Mouse (Mus musculus) megakaryocyte-erythroid progenitor cell, adult 5-6 weeks (primary cell): ENCODE data around the gene Dnhd1. TPM values are rescaled to one million over a fixed set of nuclear protein-coding genes. Genes with fewer than 3 reads are reported as not detected.
"Not testable (repeated sequence)": the region's sequence is repeated elsewhere in the genome, so short reads cannot be mapped to it uniquely, and the experiment has no call there.

Experiments used
- ATAC-seq: replicated peaks from 2 replicates; pipeline ENCODE4 v1.8.0; 2016; ENCODE audit warnings: mild to moderate bottlenecking, inconsistent platforms; ENCODE audit not compliant: severe bottlenecking, poor library complexity, low FRiP score, low TSS enrichment
- total RNA-seq, 2 experiments: library from RNA; stranded (forward) in 1 of 2; stranded (reverse) in 1 of 2; fragments of 200-1000, 215-1000 nt in 1 of 2; fragments of >200 nt in 1 of 2; fragmentation: Nextera tagmentation in 1 of 2; gene quantifications; 2 replicates each; pipeline ENCODE4 v1.2.3; 2014 to 2017

The Dnhd1 gene
- total RNA-seq, 2 experiments from 2014 or later, result 0.19 to 0.90 TPM

GRCm38 (mm10) chr7:105639304-105639703 is 11.3 kb upstream of the Dnhd1 start:
- ATAC-seq, result no peak

- ATAC-seq, result 0 out of 2 replicates have a peak, but pooled peaks have one; percentile 3
These were observed 10.9 kb upstream of the Dnhd1 start, which contains the start of gene Timm10b for GRCm38 (mm10) chr7:105639756-105640155. Gene Timm10b, plus strand, starts transcription at chr7:105640056.

DNA sequence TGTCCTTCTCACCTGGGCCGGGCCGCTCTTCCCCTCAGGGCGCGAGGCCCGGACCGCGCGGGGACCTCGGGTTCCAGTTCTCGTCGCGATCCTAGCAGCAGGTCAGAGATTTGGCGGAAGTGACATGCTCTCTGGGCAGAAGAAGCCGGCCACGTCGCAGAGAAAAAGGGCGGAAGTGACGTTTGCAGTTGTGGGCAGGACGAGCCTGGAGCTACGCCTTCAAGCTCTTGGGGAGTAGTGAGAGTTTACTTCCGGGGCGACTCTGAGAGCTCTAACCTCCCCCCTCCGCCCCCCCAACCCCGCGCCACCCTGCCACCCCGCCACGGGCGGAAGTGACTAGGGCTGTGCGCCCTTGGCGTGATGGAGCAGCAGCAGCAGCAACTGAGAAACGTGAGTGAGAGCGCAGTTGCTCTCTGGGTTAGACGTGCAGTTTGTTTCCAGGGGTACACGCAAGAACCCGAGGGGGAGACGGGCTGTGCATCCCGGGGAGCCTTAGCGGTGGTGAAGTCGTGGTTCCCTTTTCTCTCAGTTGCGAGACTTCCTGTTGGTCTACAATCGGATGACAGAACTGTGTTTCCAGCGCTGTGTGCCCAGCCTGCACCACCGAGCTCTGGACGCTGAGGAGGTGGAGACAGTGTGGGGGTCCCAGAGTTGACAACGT is 10.3 kb upstream of the Dnhd1 start, which contains the start of the genes Arfip2 and Gm45799:
Gene Arfip2 (minus strand): TSS at position 184 of the 661 bp plus-strand sequence.
Gene Gm45799 (plus strand): TSS at position 320 of the 661 bp plus-strand sequence.
- ATAC-seq, result peak; percentile 94

DNA sequence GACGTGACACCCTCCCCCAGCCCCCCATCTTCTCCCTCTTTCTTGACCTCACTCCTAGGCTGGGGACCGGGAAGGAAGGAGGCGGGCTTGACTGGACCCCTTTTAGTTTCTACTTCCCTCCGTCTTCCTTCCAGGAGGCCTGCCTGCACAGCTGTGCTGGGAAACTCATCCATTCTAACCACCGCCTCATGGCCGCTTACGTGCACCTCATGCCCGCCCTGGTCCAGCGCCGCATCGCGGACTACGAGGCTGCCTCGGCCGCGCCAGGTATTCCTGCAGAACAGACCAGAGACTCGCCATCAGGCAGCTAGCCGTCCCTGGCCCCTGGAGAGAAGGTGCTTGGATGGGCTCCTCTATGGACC is 9.8 kb upstream of the Dnhd1 start:
- peak; percentile 38 for ATAC-seq

GRCm38 (mm10) chr7:105641936-105642335 is 8.7 kb upstream of the Dnhd1 start:
- no peak for ATAC-seq

GRCm38 (mm10) chr7:105685541-105686197 is 35.0 kb downstream of the Dnhd1 start:
- ATAC-seq, result no peak

DNA sequence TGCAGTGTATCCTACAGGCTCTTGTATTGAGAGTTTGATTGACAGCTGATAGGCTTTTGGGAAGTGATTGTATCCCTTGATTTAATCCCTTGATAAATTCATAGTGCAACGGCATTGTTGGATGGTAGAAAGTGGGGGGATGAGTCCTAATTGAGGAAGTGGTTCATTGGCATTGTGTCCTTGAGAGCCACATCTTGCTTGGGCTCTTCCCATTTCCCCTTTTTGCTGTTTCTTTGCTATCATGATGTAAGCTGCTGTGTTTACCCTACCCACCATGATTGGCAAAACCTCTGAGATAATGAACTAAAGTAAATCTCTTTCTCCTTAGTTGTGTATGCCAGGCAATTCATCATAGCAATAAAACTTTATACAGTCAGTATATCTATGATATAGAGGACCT is 40.2 kb downstream of the Dnhd1 start:
- no peak for ATAC-seq

- ATAC-seq, result no peak
These were observed 52.6 kb downstream of the Dnhd1 start for GRCm38 (mm10) chr7:105703184-105703583.

- no peak for ATAC-seq
These were observed 53.2 kb downstream of the Dnhd1 start for GRCm38 (mm10) chr7:105703816-105704215.

DNA sequence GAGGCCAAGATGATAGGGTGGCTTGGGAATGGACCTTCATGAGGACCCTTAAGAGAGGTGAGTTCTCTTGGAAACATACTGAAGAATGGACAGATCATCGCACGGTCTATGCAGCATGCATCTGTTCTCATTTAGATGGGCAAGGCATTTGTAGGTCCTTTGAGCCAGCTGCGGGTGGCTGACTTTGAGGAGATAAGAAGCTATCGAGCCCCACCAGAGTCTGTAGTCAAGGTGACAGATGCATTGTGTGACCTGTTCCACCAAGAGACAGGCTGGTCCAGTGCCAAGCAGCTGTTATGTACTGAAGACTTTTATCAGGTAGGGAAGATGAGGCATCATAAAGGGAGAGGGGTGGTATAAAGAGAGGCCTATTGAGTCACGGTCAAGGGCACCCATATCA is 58.1 kb downstream of the Dnhd1 start:
- ATAC-seq, result peak; percentile 97

DNA sequence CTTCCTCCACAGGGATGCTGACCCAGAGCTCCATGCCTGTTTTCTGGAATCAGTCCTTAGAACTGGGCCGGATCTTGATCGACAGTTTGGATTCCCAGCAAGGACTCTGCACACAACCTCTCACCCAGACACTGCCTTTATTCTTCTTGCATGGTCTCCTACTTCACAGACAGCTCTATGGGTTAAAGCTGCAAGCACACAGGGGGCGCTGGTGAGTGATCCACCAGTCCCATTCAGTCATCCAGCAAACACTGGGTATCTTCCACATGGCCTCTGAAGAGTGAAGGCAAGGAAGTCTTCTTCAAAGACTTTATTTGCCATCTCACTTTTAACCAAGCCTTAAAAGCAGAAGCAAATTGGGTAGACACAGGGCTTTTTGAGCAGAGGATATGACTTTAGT is 64.7 kb downstream of the Dnhd1 start:
- no peak for ATAC-seq

GRCm38 (mm10) chr7:105721916-105722315 is 71.3 kb downstream of the Dnhd1 start:
- ATAC-seq, result no peak

GRCm38 (mm10) chr7:105726144-105726979 is 75.7 kb downstream of the Dnhd1 start:
- ATAC-seq, result peak; percentile 93

- no peak for ATAC-seq
These were observed 76.3 kb downstream of the Dnhd1 start for GRCm38 (mm10) chr7:105726980-105727325.

GRCm38 (mm10) chr7:105728701-105729428 is 78.2 kb downstream of the Dnhd1 start:
- ATAC-seq, result no peak

DNA sequence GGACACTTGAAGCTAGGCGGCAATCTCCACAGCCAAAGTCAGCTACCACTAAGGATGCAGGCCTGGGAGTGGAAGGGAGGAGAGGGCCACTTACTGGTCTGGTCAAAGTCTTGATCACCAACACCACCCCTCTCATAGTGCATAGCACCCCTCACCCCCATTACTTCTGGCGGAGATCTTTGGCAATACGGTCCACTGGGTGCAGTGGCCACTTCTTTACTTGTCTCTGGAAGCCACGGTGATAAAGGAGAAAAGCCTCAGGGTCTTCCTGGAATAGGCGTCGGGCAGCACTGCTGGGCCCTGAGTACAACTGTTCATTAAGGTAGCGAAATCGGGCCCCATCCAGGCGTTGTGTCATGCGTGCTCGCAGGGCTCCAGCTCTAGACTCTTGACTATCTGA is 83.2 kb downstream of the Dnhd1 start:
- no peak for ATAC-seq

- ATAC-seq, result no peak
These were observed 84.2 kb downstream of the Dnhd1 start for GRCm38 (mm10) chr7:105734826-105735225.

DNA sequence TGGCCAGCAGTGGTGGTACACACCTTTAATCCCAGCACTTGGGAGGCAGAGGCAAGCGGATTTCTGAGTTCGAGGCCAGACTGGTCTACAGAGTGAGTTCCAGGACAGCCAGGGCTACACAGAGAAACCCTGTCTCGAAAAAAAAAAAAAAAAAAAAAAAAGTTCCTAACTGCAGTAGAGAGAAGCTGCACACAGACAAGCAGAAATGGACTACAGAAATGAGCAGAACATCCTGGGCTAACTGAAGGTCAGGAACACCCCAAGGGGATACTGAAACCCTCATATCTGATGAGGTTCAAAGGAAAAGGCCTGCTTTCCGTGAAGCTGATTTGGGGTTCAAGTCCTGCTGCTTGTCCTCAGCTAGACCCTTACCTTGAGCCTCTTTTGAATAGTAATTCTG is 84.8 kb downstream of the Dnhd1 start:
- not testable (repeated sequence) for ATAC-seq

GRCm38 (mm10) chr7:105736264-105736901 is 85.8 kb downstream of the Dnhd1 start, which contains the start of gene Ilk:
Gene Ilk, plus strand, starts transcription at chr7:105736592.
- peak; percentile 79 for ATAC-seq
